Comparison of ENCODE assay signal across 8 mouse cellular contexts in genomic region chr6:70805820-70806513, GRCm38 (mm10). TPM values are rescaled to one million over a fixed set of nuclear protein-coding genes. Genes with fewer than 3 reads are reported as not detected.
DNase-seq lines count a peak whose midpoint lies in the region; ATAC-seq and TF ChIP-seq lines count a peak whose summit lies in the region.

No protein-coding gene starts in this region.

- H3K9me3 ChIP-seq in forebrain, embryonic 11.5 days (ENCODE audit: control insufficient read depth, low read length): no peaks in the 10 kb centered on the region
- no peaks in the 10 kb centered on the region for H3K9me3 ChIP-seq in heart, postnatal 0 days (replicated peaks; ENCODE audit: control insufficient read depth, low read length)
- H3K9me3 ChIP-seq in liver, postnatal 0 days (ENCODE audit: low read length): no peaks in the 10 kb centered on the region
- no peaks in the 10 kb centered on the region for H3K9me3 ChIP-seq in neural tube, embryonic 15.5 days (replicated peaks)

- no peaks in the 10 kb centered on the region; the same call in 1 of the 2 replicates for H3K4me1 ChIP-seq in forebrain, embryonic 11.5 days (replicated peaks; ENCODE audit: control insufficient read depth, insufficient read depth, low read length)
- H3K4me1 ChIP-seq in heart, postnatal 0 days (ENCODE audit: control insufficient read depth, insufficient read depth): no peaks in the 10 kb centered on the region; the same call in 1 of the 2 replicates
- peaks cover 7% of the 10 kb centered on the region for H3K4me1 ChIP-seq in liver, postnatal 0 days (ENCODE audit: insufficient read depth)
- H3K4me1 ChIP-seq in neural tube, embryonic 15.5 days: peaks cover 13% of the 10 kb centered on the region

- TF ChIP-seq CTCF in heart, postnatal 0 days (IDR thresholded peaks at IDR 0.05; ENCODE audit: low read depth): peak; percentile 79
- peak; percentile 90 for TF ChIP-seq CTCF in liver, postnatal 0 days (IDR thresholded peaks at IDR 0.05; ENCODE audit: low read depth)

- H3K27me3 ChIP-seq in forebrain, embryonic 11.5 days (ENCODE audit: control insufficient read depth, insufficient read depth, low read length): no peaks in the 10 kb centered on the region
- H3K27me3 ChIP-seq in heart, postnatal 0 days (ENCODE audit: control insufficient read depth, insufficient read depth, low read length): no peaks in the 10 kb centered on the region
- H3K27me3 ChIP-seq in liver, postnatal 0 days (ENCODE audit: insufficient read depth, low read length): no peaks in the 10 kb centered on the region
- no peaks in the 10 kb centered on the region for H3K27me3 ChIP-seq in neural tube, embryonic 15.5 days (replicated peaks)

- no peak overlapping the region for H3K4me3 ChIP-seq in forebrain, embryonic 11.5 days (ENCODE audit: low read depth, low read length)
- peak overlapping the region; percentile 34 for H3K4me3 ChIP-seq in heart, postnatal 0 days (ENCODE audit: low read depth, low read length)
- peak overlapping the region; percentile 4 for H3K4me3 ChIP-seq in liver, postnatal 0 days (ENCODE audit: low read depth, low read length)
- peak overlapping the region; percentile 15; the same call in 1 of the 2 replicates for H3K4me3 ChIP-seq in neural tube, embryonic 15.5 days (replicated peaks)

- H3K9ac ChIP-seq in forebrain, embryonic 11.5 days (ENCODE audit: low read length): no peak overlapping the region
- no peak overlapping the region for H3K9ac ChIP-seq in heart, postnatal 0 days (replicated peaks; ENCODE audit: low read depth, low read length)
- no peak overlapping the region for H3K9ac ChIP-seq in liver, postnatal 0 days (replicated peaks)
- H3K9ac ChIP-seq in neural tube, embryonic 15.5 days (replicated peaks): no peak overlapping the region

- no peaks in the 10 kb centered on the region for H3K36me3 ChIP-seq in forebrain, embryonic 11.5 days (ENCODE audit: control insufficient read depth, insufficient read depth, low read length)
- H3K36me3 ChIP-seq in heart, postnatal 0 days (replicated peaks; ENCODE audit: control insufficient read depth, insufficient read depth, low read length): no peaks in the 10 kb centered on the region
- no peaks in the 10 kb centered on the region for H3K36me3 ChIP-seq in liver, postnatal 0 days (replicated peaks; ENCODE audit: insufficient read depth, low read length)
- H3K36me3 ChIP-seq in neural tube, embryonic 15.5 days: no peaks in the 10 kb centered on the region

- TF ChIP-seq EP300 in heart, postnatal 0 days (IDR thresholded peaks at IDR 0.05; ENCODE audit: low read depth): no peak
- TF ChIP-seq EP300 in liver, postnatal 0 days (IDR thresholded peaks at IDR 0.05; ENCODE audit: low read depth): no peak

- peak; percentile 71 for ATAC-seq in forebrain, embryonic 11.5 days (replicated peaks; ENCODE audit: low FRiP score)
- peak; percentile 56 for ATAC-seq in heart, postnatal 0 days (ENCODE audit: insufficient read depth, low read depth)
- ATAC-seq in liver, postnatal 0 days: peak; percentile 53
- peak; percentile 66 for ATAC-seq in neural tube, embryonic 15.5 days (ENCODE audit: low FRiP score)

- WGBS in forebrain, embryonic 11.5 days: 10% methylated on average over 13 of the region's 13 CpGs
- 16% methylated on average over 13 of the region's 13 CpGs for WGBS in heart, postnatal 0 days
- 21% methylated on average over 13 of the region's 13 CpGs for WGBS in liver, postnatal 0 days (ENCODE audit: insufficient replicate concordance)
- WGBS in neural tube, embryonic 15.5 days: 11% methylated on average over 13 of the region's 13 CpGs

- H3K27ac ChIP-seq in forebrain, embryonic 11.5 days (ENCODE audit: low read depth, low read length): no peak overlapping the region
- H3K27ac ChIP-seq in heart, postnatal 0 days (ENCODE audit: low read depth): no peak overlapping the region
- no peak overlapping the region for H3K27ac ChIP-seq in liver, postnatal 0 days (ENCODE audit: low read depth)
- no peak overlapping the region; the same call in 1 of the 2 replicates for H3K27ac ChIP-seq in neural tube, embryonic 15.5 days (replicated peaks)

- DNase-seq in MEL-GATA-1-ER (ENCODE audit: extremely low read depth, low read depth): peak; percentile 57
- DNase-seq in c-Kit-positive CD71-negative TER-119-negative erythroid progenitor cells, embryonic 14.5 days (ENCODE audit: low read depth): peak; percentile 76
- DNase-seq in forebrain, embryonic 11.5 days (ENCODE audit: low spot score): peak; percentile 83
- DNase-seq in heart, postnatal 0 days (ENCODE audit: low spot score): peak; percentile 57
- peak; percentile 78 to 82 for DNase-seq in kidney, postnatal 36 days
- peak; percentile 72 for DNase-seq in liver, postnatal 0 days
- peak; percentile 76 for DNase-seq in thymus, postnatal 4 days

- H3K4me2 ChIP-seq in forebrain, embryonic 11.5 days (ENCODE audit: low read depth, low read length, severe bottlenecking): no peak overlapping the region
- H3K4me2 ChIP-seq in heart, postnatal 0 days (ENCODE audit: low read depth, low read length): peak overlapping the region; percentile 62
- H3K4me2 ChIP-seq in liver, postnatal 0 days (ENCODE audit: low read depth, low read length): peak overlapping the region; percentile 73
- H3K4me2 ChIP-seq in neural tube, embryonic 15.5 days: peak overlapping the region; percentile 51

RNA-seq across cellular contexts. Expression of gene Rpia, which starts 13.9 kb away (rescaled TPM):
- 2.0 and 3.3 TPM in 2 replicates for polyA plus RNA-seq in forebrain, embryonic 11.5 days (2014; fragmentation: Nextera tagmentation; extraction: Ambion mirVana)
- total RNA-seq in heart, postnatal 0 days (2014; rRNA removed; ENCODE audit: low replicate concordance): 3.2 and 4.9 TPM in 2 replicates
- 0.87 and 0.92 TPM in 2 replicates for polyA plus RNA-seq in heart, postnatal 0 days (2015; fragmentation: Nextera tagmentation; extraction: Ambion mirVana)
- polyA plus RNA-seq in liver, postnatal 0 days (2015; fragmentation: Nextera tagmentation; extraction: Ambion mirVana): 1.9 and 2.2 TPM in 2 replicates
- 3.2 and 3.4 TPM in 2 replicates for polyA plus RNA-seq in neural tube, embryonic 15.5 days (2015; fragmentation: Nextera tagmentation; extraction: Ambion mirVana)

RNA-seq across cellular contexts. Expression of gene Eif2ak3, which starts 38.3 kb away (rescaled TPM):
- 9.8 and 11.0 TPM in 2 replicates for polyA plus RNA-seq in forebrain, embryonic 11.5 days (2014; fragmentation: Nextera tagmentation; extraction: Ambion mirVana)
- 16.6 and 20.4 TPM in 2 replicates for total RNA-seq in heart, postnatal 0 days (2014; rRNA removed; ENCODE audit: low replicate concordance)
- polyA plus RNA-seq in heart, postnatal 0 days (2015; fragmentation: Nextera tagmentation; extraction: Ambion mirVana): 3.6 and 3.7 TPM in 2 replicates
- polyA plus RNA-seq in liver, postnatal 0 days (2015; fragmentation: Nextera tagmentation; extraction: Ambion mirVana): 3.7 and 4.4 TPM in 2 replicates
- 11.6 and 13.3 TPM in 2 replicates for polyA plus RNA-seq in neural tube, embryonic 15.5 days (2015; fragmentation: Nextera tagmentation; extraction: Ambion mirVana)
